Mouse (Mus musculus): Measurements from ENCODE around the gene Cx3cr1.

DNA sequence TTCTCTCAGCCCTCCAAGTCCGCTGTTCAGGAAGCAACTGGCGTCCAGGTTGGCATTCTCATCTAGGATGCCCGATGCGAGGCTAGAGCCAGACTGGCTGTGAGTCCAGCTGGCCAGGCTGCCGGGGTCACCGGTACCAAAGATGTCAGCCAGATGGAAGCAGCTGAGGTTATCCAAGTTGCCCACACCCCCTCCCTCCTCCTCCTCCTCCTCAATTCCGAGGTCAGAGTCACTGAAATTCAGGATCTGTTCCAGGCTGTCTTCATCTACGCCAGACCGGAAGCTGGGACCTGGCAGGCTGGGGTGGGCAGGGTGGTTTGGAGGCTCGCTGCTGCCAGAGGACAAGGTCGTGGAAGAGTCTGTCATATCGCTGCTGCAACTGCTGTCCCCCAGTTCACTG, 97.1 kb downstream of the Cx3cr1 start:
- TF ChIP-seq CTCF (IDR thresholded peaks at IDR 0.05; ENCODE audit: low read depth, low read length) (no peak), POLR2A (IDR thresholded peaks at IDR 0.05; ENCODE audit: borderline replicate concordance, low read depth, low read length) (no peak)

Data from bone marrow macrophage, adult 2 months (primary cell).